ENCODE assay signal across 29 mouse cellular contexts in genomic region chr3:84166073-84166472, GRCm38 (mm10). TPM values are rescaled to one million over a fixed set of nuclear protein-coding genes. Genes with fewer than 3 reads are reported as not detected.
DNase-seq lines count a peak whose midpoint lies in the region; ATAC-seq lines count a peak whose summit lies in the region.
"Had no signal": no experiment of that assay in that cellular context is flagged by ENCODE, and none has a peak within 500 bp of the region (broad histone marks: within the 10 kb centered on the region; RNA-seq: fewer than 3 reads in every experiment).

No protein-coding gene starts in this region.

- no peak overlapping the region for H3K4me3 ChIP-seq in forebrain, embryonic 16.5 days (replicated peaks; ENCODE audit: low read length)
- H3K4me3 ChIP-seq in forebrain, embryonic 13.5 days = no peak overlapping the region
- H3K4me3 ChIP-seq: forebrain, embryonic 10.5 days; heart, adult 2 months; heart, embryonic 10.5 days; heart, embryonic 13.5 days; hindbrain, embryonic 12.5 days; hindbrain, embryonic 15.5 days had no signal

- H3K9me3 ChIP-seq in forebrain, embryonic 16.5 days (ENCODE audit: control insufficient read depth, low read length) = no peaks in the 10 kb centered on the region
- H3K9me3 ChIP-seq in forebrain, embryonic 13.5 days (replicated peaks) = no peaks in the 10 kb centered on the region
- H3K9me3 ChIP-seq: forebrain, embryonic 10.5 days; G1E; heart, embryonic 10.5 days; heart, embryonic 13.5 days; hindbrain, embryonic 12.5 days; hindbrain, embryonic 15.5 days had no signal

- no peaks in the 10 kb centered on the region for H3K27me3 ChIP-seq in forebrain, embryonic 16.5 days (replicated peaks; ENCODE audit: control insufficient read depth, insufficient read depth, low read length)
- no peaks in the 10 kb centered on the region for H3K27me3 ChIP-seq in forebrain, embryonic 13.5 days
- H3K27me3 ChIP-seq: CH12.LX; heart, embryonic 13.5 days; hindbrain, embryonic 12.5 days; hindbrain, embryonic 15.5 days; Patski had no signal

- H3K27ac ChIP-seq in forebrain, embryonic 16.5 days (ENCODE audit: low read length) = no peak overlapping the region
- no peak overlapping the region for H3K27ac ChIP-seq in forebrain, embryonic 13.5 days
- H3K27ac ChIP-seq: forebrain, embryonic 10.5 days; heart, adult 2 months; heart, embryonic 10.5 days; heart, embryonic 13.5 days; hindbrain, embryonic 12.5 days; hindbrain, embryonic 15.5 days had no signal

- H3K4me1 ChIP-seq in forebrain, embryonic 16.5 days (replicated peaks; ENCODE audit: control insufficient read depth, insufficient read depth, low read length) = no peaks in the 10 kb centered on the region
- no peaks in the 10 kb centered on the region for H3K4me1 ChIP-seq in forebrain, embryonic 13.5 days
- H3K4me1 ChIP-seq: forebrain, embryonic 10.5 days; heart, embryonic 10.5 days; heart, embryonic 13.5 days; hindbrain, embryonic 12.5 days; hindbrain, embryonic 15.5 days had no signal

- H3K9ac ChIP-seq in forebrain, embryonic 16.5 days (replicated peaks; ENCODE audit: low read depth, low read length) = no peak overlapping the region
- H3K9ac ChIP-seq in forebrain, embryonic 13.5 days = no peak overlapping the region
- H3K9ac ChIP-seq: heart, embryonic 13.5 days; hindbrain, embryonic 12.5 days; hindbrain, embryonic 15.5 days had no signal

- ATAC-seq in forebrain, embryonic 16.5 days = peak; percentile 58
- no peak; the same call in 1 of the 2 replicates for ATAC-seq in forebrain, embryonic 13.5 days
- ATAC-seq: Patski had no signal

- intact Hi-C loops in heart, postnatal 10 days (cut with DNase I) = no loop called here

- peaks cover 39% of the 10 kb centered on the region for H3K36me3 ChIP-seq in forebrain, embryonic 16.5 days (ENCODE audit: control insufficient read depth, insufficient read depth)
- peaks cover 83% of the 10 kb centered on the region for H3K36me3 ChIP-seq in forebrain, embryonic 13.5 days (ENCODE audit: poor library complexity, severe bottlenecking)
- H3K36me3 ChIP-seq: G1E had no signal

- no peak overlapping the region for H3K4me2 ChIP-seq in forebrain, embryonic 16.5 days (ENCODE audit: low read length)
- no peak overlapping the region for H3K4me2 ChIP-seq in forebrain, embryonic 13.5 days
- H3K4me2 ChIP-seq: heart, embryonic 13.5 days; hindbrain, embryonic 12.5 days; hindbrain, embryonic 15.5 days had no signal

- 74% methylated on average over 5 of the region's 5 CpGs for WGBS in forebrain, embryonic 16.5 days
- WGBS in forebrain, embryonic 13.5 days = 93% methylated on average over 5 of the region's 5 CpGs

- DNase-seq in heart, adult 11 months = peak; percentile 33
- DNase-seq in heart, postnatal 10 days = no peak
- peak; percentile 44 for DNase-seq in layer of hippocampus, adult 9-11 months
- DNase-seq in layer of hippocampus, postnatal 36 days = no peak
- no peak for DNase-seq in cerebellum, adult 9-10 months
- DNase-seq: adrenal gland, postnatal 10 days; adrenal gland, postnatal 36 days; B cell, adult 2 months; cerebellum, adult 11 months; cerebellum, adult 2 months; cerebellum, postnatal 10 days; cerebellum, postnatal 36 days; gastrocnemius, postnatal 25 days; heart, adult 2 months; kidney, adult 18-20 months had no signal

RNA-seq across cellular contexts. Expression of gene Gm6525, which starts 7.8 kb away (rescaled TPM):
- polyA plus RNA-seq in forebrain, embryonic 16.5 days (2015; fragmentation: Nextera tagmentation; extraction: Ambion mirVana) = 3.0 and 3.1 TPM in 2 replicates
- 3.7 and 4.1 TPM in 2 replicates for polyA plus RNA-seq in forebrain, embryonic 13.5 days (2015; fragmentation: Nextera tagmentation; extraction: Ambion mirVana)
- under 1 TPM in 1 of 2 experiments, not detected in 1; 0.25 TPM for total RNA-seq in heart, postnatal 10 days (2021)
- not detected for total RNA-seq in layer of hippocampus, postnatal 36 days (2021)
- total RNA-seq: gastrocnemius, adult 8-10 months; gastrocnemius, postnatal 25 days; heart, adult 2 months; heart, postnatal 25 days; hematopoietic stem cell, adult 5-6 weeks had no signal
- polyA plus RNA-seq: cerebellum, adult 2 months; G1E; gonadal fat pad, adult 2 months; heart, adult 2 months had no signal

RNA-seq across cellular contexts. Expression of gene Mnd1, which starts 10.5 kb away (rescaled TPM):
- polyA plus RNA-seq in forebrain, embryonic 16.5 days (2015; fragmentation: Nextera tagmentation; extraction: Ambion mirVana) = 2.7 and 3.2 TPM in 2 replicates
- 5.3 and 5.9 TPM in 2 replicates for polyA plus RNA-seq in forebrain, embryonic 13.5 days (2015; fragmentation: Nextera tagmentation; extraction: Ambion mirVana)
- 1 to 10 TPM; 6.5 to 7.5 TPM for total RNA-seq in heart, postnatal 10 days (2021)
- total RNA-seq in layer of hippocampus, postnatal 36 days (2021) = 1 to 10 TPM; 2.3 to 3.1 TPM

Comparison
In these comparisons a context has a peak if more than half of its experiments do, and no peak if none do; other contexts are left out.
1. DNase-seq: peak in heart, adult 11 months (single experiment) and layer of hippocampus, adult 9-11 months (single experiment); none in heart, postnatal 10 days (0 of 2), layer of hippocampus, postnatal 36 days (0 of 2) and cerebellum, adult 9-10 months (single experiment).